Mouse (Mus musculus) heart, embryonic 15.5 days (tissue): ENCODE data around the gene Rassf8. TPM values are rescaled to one million over a fixed set of nuclear protein-coding genes. Genes with fewer than 3 reads are reported as not detected.

Experiments
- ATAC-seq: fragments of 200-750 bp; cut with Nextera tagmentation; replicated peaks from 2 replicates; pipeline ENCODE4 v1.8.0; 2017; ENCODE audit warnings: low read depth, moderate TSS enrichment; ENCODE audit not compliant: insufficient number of reproducible peaks, insufficient read depth, low FRiP score
- H3K27ac ChIP-seq: fragments of 300-500 bp; sonication (generic); 2 replicates; pipeline ENCODE4 v1.5.1; 2015; ENCODE audit warnings: mild to moderate bottlenecking, inconsistent platforms
- H3K27me3 ChIP-seq: fragments of 300-500 bp; sonication (generic); 2 replicates; pipeline ENCODE4 v1.6.1; 2015; ENCODE audit warnings: inconsistent platforms
- H3K36me3 ChIP-seq: fragments of 300-500 bp; sonication (generic); 2 replicates; pipeline ENCODE4 v1.6.1; 2015; ENCODE audit warnings: mild to moderate bottlenecking, inconsistent platforms
- H3K4me1 ChIP-seq: fragments of 300-500 bp; sonication (generic); replicated peaks from 2 replicates; pipeline ENCODE4 v1.6.1; 2015; ENCODE audit warnings: inconsistent platforms
- H3K4me2 ChIP-seq: fragments of 300-500 bp; sonication (generic); 2 replicates; pipeline ENCODE4 v1.6.1; 2015; ENCODE audit warnings: inconsistent platforms, mild to moderate bottlenecking, moderate library complexity
- H3K4me3 ChIP-seq: fragments of 300-500 bp; sonication (generic); 2 replicates; pipeline ENCODE4 v1.5.1; 2015; ENCODE audit warnings: mild to moderate bottlenecking, inconsistent platforms
- H3K9ac ChIP-seq: fragments of 300-500 bp; sonication (generic); 2 replicates; pipeline ENCODE4 v1.6.1; 2015; ENCODE audit warnings: mild to moderate bottlenecking, inconsistent platforms
- H3K9me3 ChIP-seq: fragments of 300-500 bp; sonication (generic); replicated peaks from 2 replicates; pipeline ENCODE4 v1.6.1; 2016; ENCODE audit warnings: inconsistent platforms
- WGBS: fragments of 180-500 bp; shearing (Covaris S2); methylation state at CpG from one replicate; pipeline ENCODE4 v1.1.7; 2015; ENCODE audit warnings: mixed read lengths; 5-methylcytosine and 5-hydroxymethylcytosine counted together
- polyA plus RNA-seq: library from polyadenylated mRNA; unstranded; fragments of >200 nt; fragmentation: Nextera tagmentation; extraction: Ambion mirVana; gene quantifications from 2 replicates; pipeline ENCODE4 v1.2.1, GENCODE M21; 2015

The Rassf8 gene
- polyA plus RNA-seq, 1 experiment from 2014 or later: 10.5 TPM

DNA sequence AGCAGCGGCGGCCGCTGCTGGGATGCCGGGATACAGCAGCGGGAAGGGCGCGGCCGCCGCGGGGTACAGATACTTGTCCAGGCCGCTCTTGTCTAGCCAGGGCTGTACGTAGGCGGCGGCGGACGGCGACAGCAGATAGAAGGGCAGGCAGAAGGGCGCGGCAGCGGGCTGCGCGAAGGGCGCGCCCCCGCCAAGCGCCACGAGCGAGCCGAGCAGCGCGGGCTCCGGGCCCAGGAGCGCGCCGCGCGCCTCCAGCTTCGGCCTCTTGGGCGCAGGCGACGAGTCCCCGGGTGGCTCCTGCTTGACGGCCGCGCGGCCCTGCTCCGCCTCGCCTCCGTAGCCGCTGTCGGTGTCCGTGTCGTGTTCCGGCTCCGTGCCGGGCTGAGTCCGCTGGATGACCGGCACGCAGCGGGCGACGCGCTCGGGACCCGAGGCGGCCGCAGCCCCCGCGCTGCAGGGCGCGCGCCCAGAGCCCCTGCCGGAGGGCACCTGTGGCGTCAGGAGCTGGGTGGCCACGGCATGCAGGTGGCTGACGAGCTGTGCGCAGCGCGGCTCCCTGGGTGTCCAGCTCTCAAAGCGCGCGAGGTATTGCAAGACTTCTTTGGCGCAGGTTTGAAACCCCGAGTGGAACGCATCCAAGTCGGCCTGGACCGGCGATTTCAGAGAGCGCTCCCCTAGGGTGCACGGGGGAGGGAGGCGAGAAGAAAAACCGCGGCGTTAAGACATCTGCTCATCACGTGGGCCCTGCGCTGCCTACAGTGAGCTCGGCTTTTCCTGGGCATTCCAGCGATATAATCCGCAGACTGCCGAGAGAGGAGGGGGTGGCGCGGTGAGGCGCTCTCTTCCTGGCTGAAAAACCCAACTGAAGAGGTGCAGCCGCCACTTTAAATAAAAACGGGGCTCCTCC, 116.8 kb downstream of the Rassf8 start:
- Histone ChIP-seq H3K9ac (peak overlapping the region; percentile 78), H3K4me3 (peak overlapping the region; percentile 72), H3K9me3 (no peaks in the 10 kb centered on the region), H3K4me2 (peak overlapping the region; percentile 99), H3K27me3 (peaks cover 27% of the 10 kb centered on the region), H3K36me3 (no peaks in the 10 kb centered on the region), H3K27ac (peak overlapping the region; percentile 80), H3K4me1 (peaks cover 39% of the 10 kb centered on the region)
- peak; percentile 27; the same call in 1 of the 2 replicates for ATAC-seq
- WGBS: under 1% methylated on average over 94 of the region's 105 CpGs

DNA sequence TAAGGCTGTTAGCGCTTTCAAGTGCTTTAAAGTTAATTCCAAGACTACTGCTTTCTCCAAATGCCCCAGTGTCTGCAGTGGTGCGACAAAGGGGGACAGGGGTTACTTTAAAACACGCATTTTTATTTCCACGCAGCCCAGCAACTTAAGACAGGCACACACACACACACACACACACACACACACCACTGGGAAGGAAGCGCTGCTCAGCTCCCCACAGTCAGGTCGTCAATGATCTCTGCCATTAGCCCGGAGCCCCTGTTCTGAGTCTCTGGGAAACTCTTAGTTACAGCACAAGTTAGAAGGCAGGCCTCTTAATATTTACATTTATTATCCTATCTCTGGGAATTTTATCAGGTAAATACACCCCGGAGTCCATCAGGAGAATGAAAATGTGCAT, 117.6 kb downstream of the Rassf8 start:
- H3K36me3 ChIP-seq: no peaks in the 10 kb centered on the region
- WGBS: 4% methylated on average over 8 of the region's 8 CpGs
- peak overlapping the region; percentile 72 for H3K4me3 ChIP-seq
- H3K27me3 ChIP-seq: peaks cover 27% of the 10 kb centered on the region
- peak overlapping the region; percentile 78 for H3K9ac ChIP-seq
- H3K9me3 ChIP-seq: no peaks in the 10 kb centered on the region
- H3K27ac ChIP-seq: peak overlapping the region; percentile 80
- peak overlapping the region; percentile 99 for H3K4me2 ChIP-seq
- H3K4me1 ChIP-seq: peaks cover 39% of the 10 kb centered on the region
- ATAC-seq: no peak

DNA sequence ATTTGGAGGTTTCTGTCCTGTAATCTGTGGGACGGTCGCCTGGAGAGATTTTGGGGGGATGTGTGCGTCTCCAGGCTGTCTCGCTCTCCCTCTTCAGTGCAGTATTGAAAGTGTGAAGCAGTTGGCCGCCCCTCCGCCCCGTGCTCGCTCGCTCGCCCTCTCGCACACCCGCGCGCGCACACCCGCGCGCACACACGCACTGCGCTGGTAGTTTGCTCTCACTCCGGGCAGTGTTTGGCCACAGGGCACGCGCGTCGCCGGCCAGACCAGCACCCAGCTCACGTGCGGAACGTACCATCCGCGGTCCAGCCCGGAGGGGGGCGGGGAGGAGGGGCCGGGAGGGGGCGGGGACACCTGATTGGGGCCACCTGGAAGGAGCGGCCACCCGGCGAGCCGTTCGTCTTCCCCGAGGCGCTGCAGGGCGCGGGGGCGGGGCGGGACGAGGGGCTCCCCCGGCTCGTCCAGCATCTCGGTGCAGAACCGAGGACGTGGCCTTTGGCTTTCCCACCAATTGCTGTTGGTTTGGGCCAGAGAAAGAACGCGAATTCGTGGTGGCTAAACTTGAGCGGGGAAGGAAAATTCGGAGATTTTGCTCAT, 118.8 kb downstream of the Rassf8 start, which contains the start of gene Bhlhe41:
TSS of gene Bhlhe41 (minus strand) at position 270 of the 597 bp plus-strand sequence.
- Histone ChIP-seq H3K4me2 (peak within 1 kb of the TSS; percentile 99), H3K4me3 (peak within 1 kb of the TSS; percentile 72), H3K36me3 (no peaks in the 10 kb centered on the region), H3K27me3 (peaks cover 27% of the 10 kb centered on the region), H3K9me3 (no peaks in the 10 kb centered on the region), H3K27ac (peak within 1 kb of the TSS; percentile 89), H3K4me1 (peaks cover 46% of the 10 kb centered on the region), H3K9ac (peak within 1 kb of the TSS; percentile 68)
- peak; percentile 56 for ATAC-seq
- under 1% methylated on average over 57 of the region's 57 CpGs for WGBS

DNA sequence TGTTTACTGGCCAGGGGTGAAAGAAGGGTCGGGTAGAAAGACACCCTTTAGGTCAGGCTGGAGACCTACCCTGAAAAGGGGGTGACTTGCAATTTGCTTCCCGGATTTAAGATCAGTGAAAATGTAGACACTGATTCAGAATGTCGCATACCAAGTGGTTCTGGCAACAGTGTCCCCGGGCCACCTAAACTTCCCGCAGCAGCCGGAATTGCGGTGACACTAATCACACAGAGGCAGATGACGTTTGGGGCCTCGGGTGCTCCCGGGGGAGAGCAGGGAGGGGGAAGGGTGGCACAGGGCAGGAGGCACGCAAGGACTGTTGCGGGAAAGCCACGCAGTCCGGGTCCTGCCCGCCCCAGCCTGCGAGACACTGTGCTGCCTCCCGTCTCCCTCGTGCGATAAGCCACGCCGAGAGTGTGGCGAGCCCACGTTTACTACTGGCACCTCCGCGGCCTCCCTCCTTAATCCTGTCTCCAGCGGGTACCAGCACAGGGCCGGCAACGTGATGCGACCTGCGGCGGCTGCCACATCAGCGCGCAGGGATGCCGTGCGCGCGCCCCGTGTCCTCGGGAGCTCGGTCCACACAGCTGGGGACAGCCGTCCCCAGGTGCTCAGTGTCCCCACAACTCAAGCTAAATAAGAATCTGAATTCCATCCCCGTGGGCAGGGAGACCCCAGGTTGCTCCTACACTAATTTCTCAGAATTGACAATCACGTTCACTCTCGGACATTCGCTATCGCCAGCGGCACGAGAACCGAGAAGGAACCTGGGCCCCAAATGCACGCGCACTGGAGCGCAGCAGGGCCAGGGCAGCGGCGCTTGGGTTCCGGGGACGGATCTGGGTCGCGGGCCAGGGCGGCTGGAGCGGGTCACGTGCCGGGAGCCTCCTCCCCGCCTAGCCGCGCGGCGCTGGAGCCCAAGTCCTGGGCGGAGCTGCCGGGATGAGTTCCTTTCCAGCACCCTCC, 119.6 kb downstream of the Rassf8 start:
- WGBS: under 1% methylated on average over 69 of the region's 69 CpGs
- Histone ChIP-seq H3K27me3 (peaks cover 27% of the 10 kb centered on the region), H3K9me3 (no peaks in the 10 kb centered on the region), H3K4me1 (peaks cover 49% of the 10 kb centered on the region), H3K4me2 (peak overlapping the region; percentile 99), H3K36me3 (no peaks in the 10 kb centered on the region), H3K4me3 (peak overlapping the region; percentile 72), H3K9ac (peak overlapping the region; percentile 68), H3K27ac (peak overlapping the region; percentile 89)
- ATAC-seq: peak; percentile 79

DNA sequence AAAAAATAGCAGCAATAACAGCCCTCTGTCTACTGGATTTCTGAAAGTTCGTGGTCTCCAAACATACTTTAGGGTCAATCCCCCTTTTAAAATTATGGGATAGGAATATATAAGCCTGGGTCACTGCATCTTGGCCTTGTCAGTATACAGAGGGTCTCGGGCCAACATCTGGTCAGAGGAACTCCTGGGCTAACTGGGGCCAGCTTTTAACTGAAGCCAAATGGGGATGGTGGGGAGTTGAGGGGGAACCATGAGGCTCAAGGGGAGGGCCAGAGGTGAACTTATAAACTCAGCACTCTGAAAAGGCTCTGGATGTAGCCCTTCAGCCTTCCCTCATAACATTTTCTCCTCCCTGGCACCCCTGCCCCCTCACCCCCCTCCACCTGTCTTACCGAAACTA, 120.6 kb downstream of the Rassf8 start:
- Histone ChIP-seq H3K9me3 (no peaks in the 10 kb centered on the region), H3K9ac (0 out of 2 replicates have a peak overlapping the region, but pooled peaks have one; percentile 68), H3K4me2 (peak overlapping the region; percentile 99), H3K27ac (peak overlapping the region; percentile 89), H3K4me1 (peaks cover 49% of the 10 kb centered on the region), H3K36me3 (no peaks in the 10 kb centered on the region), H3K4me3 (no peak overlapping the region), H3K27me3 (peaks cover 25% of the 10 kb centered on the region)
- ATAC-seq: no peak
- WGBS: 55% methylated on average over 3 of the region's 3 CpGs

Other genes with a start within 250 kb of the Rassf8 start
- 12.5 and 13.1 TPM in 2 replicates for gene Lmntd1, start 132.4 kb upstream of the Rassf8 start, polyA plus RNA-seq
- 0.39 TPM in 1 of 2 replicates, not detected in the other for gene Tuba3b, start 131.0 kb upstream of the Rassf8 start, polyA plus RNA-seq
- gene Bhlhe41, start 118.8 kb downstream of the Rassf8 start, polyA plus RNA-seq: 5.5 and 6.6 TPM in 2 replicates
- gene Sspn, start 184.9 kb downstream of the Rassf8 start, polyA plus RNA-seq: 62.2 and 71.4 TPM in 2 replicates